Mouse (Mus musculus): ENCODE data around the gene Cep41.

GRCm38 (mm10) chr6:30703977-30704602 lies 10.5 kb upstream of the Cep41 start:
- TF ChIP-seq CTCF (IDR thresholded peaks at IDR 0.05; ENCODE audit: borderline replicate concordance, insufficient read depth, low read depth, low read length) (no peak), POLR2A (IDR thresholded peaks at IDR 0.05; ENCODE audit: borderline replicate concordance, insufficient read depth, low read length) (no peak)
